8 mouse cellular contexts compared by ENCODE assay signal in the genomic region with DNA sequence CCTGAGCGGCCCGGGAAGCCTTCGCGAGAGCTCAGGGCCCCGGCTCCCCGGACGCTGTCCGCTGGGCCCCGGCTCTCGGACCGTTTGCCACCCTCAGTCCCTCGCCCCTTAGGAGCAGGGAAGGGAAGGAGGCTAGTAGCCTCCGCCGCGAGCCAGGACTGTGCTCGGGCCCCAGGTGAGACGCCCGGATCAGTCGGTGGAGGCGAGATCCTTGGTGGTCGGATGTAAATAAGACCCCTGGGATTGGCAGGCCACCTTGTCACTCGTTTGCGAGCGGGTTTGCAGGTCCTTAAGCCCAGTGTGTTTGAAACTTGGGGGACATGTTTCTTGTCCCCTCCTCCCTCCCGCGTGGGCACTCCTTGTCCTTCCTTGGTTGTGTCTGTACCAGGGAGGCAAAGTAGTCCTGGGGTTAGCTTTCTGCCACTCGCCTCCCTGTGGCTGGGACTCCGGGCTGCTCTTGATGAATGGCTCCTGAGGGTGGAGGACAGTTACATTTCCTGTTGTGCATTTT. TPM values are rescaled to one million over a fixed set of nuclear protein-coding genes. Genes with fewer than 3 reads are reported as not detected.
DNase-seq lines count a peak whose midpoint lies in the region; ATAC-seq lines count a peak whose summit lies in the region.

No protein-coding gene starts in this region.

- peak overlapping the region; percentile 92 for H3K4me3 ChIP-seq in hindbrain, embryonic 14.5 days (replicated peaks; ENCODE audit: low read length)

- 0 out of 2 replicates have a peak, but pooled peaks cover 3% of the 10 kb centered on the region for H3K9me3 ChIP-seq in hindbrain, embryonic 14.5 days (ENCODE audit: control insufficient read depth, low read length)

- peak overlapping the region; percentile 99 for H3K9ac ChIP-seq in hindbrain, embryonic 14.5 days

- H3K36me3 ChIP-seq in hindbrain, embryonic 14.5 days (replicated peaks; ENCODE audit: control insufficient read depth, insufficient read depth), result no peaks in the 10 kb centered on the region

- peak; percentile 59 for DNase-seq in cerebellum, adult 9-10 months
- DNase-seq in cerebellum, adult 11-12 months, result no peak
- peak; percentile 20 for DNase-seq in brain, embryonic 18.5 days (ENCODE audit: low read depth, low spot score)
- peak; percentile 55 for DNase-seq in hindbrain, embryonic 14.5 days (ENCODE audit: low spot score)
- peak; percentile 40 to 56 for DNase-seq in layer of hippocampus, postnatal 25 days (ENCODE audit: extremely low spot score in 1 of 2, low spot score in 1 of 2)
- peak; percentile 72 for DNase-seq in lung, postnatal 14 days
- peak; percentile 42 for DNase-seq in right cerebral cortex, adult 18-20 months

- H3K4me2 ChIP-seq in hindbrain, embryonic 14.5 days (replicated peaks), result peak overlapping the region; percentile 92

- ATAC-seq in frontal cortex, adult (ENCODE audit: low TSS enrichment), result peak; percentile 51
- peak; percentile 62; the same call in 1 of the 2 replicates for ATAC-seq in hindbrain, embryonic 14.5 days (ENCODE audit: low FRiP score)

- under 1% methylated on average over 28 of the region's 28 CpGs for WGBS in hindbrain, embryonic 14.5 days

- peak overlapping the region; percentile 83 for H3K27ac ChIP-seq in hindbrain, embryonic 14.5 days

- no peaks in the 10 kb centered on the region for H3K27me3 ChIP-seq in hindbrain, embryonic 14.5 days (ENCODE audit: control insufficient read depth, insufficient read depth, low read length)

- H3K4me1 ChIP-seq in hindbrain, embryonic 14.5 days (replicated peaks; ENCODE audit: control insufficient read depth, insufficient read depth, low read length), result peaks cover 9% of the 10 kb centered on the region

RNA-seq across cellular contexts. Expression of gene Irf2, which starts 1.8 kb away (rescaled TPM):
- 10.7 and 11.0 TPM in 2 replicates for polyA plus RNA-seq in hindbrain, embryonic 14.5 days (2014; fragmentation: Nextera tagmentation; extraction: Ambion mirVana)
- 10 to 100 TPM; 46.3 to 50.8 TPM for total RNA-seq in layer of hippocampus, postnatal 25 days (2021)
